Mouse (Mus musculus): ENCODE results near the gene Dut.

DNA sequence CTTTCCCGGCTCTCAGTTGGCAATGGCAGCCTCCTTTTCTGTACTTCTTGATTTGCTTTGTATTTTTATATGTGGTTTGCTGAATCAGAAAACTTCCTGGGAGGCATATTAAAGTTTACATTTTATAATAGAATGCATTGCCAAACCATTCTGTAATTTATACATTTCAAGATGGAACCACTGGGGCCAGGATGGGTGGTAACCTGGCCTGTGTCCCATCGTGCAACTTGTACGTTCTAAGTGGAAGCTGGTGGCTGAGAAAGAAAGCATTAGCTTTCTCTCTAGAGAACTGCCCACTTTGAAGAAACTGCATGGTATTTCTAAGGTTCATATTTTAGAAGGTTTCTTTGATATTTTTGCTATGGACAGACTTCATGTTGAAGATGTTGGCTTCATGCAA is 48.5 kb downstream of the Dut start:
- TF ChIP-seq POLR2A (IDR thresholded peaks at IDR 0.05; ENCODE audit: borderline replicate concordance, control insufficient read depth, low read depth, low read length), result no peak
- no peak for TF ChIP-seq CTCF (IDR thresholded peaks at IDR 0.05; ENCODE audit: control insufficient read depth, insufficient read depth, low read length)
